Mouse (Mus musculus) intestine, embryonic 15.5 days (tissue): ENCODE data around the gene 2610507B11Rik. TPM values are rescaled to one million over a fixed set of nuclear protein-coding genes. Genes with fewer than 3 reads are reported as not detected.

Experiments
- ATAC-seq: fragments of 200-750 bp; cut with Nextera tagmentation; 2 replicates; pipeline ENCODE4 v1.8.0; 2017; ENCODE audit warnings: moderate TSS enrichment, moderate library complexity
- H3K27ac ChIP-seq: fragments of 300-500 bp; sonication (generic); 2 replicates; pipeline ENCODE4 v1.5.1; 2015; ENCODE audit warnings: mild to moderate bottlenecking, inconsistent platforms
- H3K27me3 ChIP-seq: fragments of 300-500 bp; sonication (generic); replicated peaks from 2 replicates; pipeline ENCODE4 v1.6.1; 2015; ENCODE audit warnings: inconsistent platforms
- H3K36me3 ChIP-seq: fragments of 300-500 bp; sonication (generic); 2 replicates; pipeline ENCODE4 v1.6.1; 2015; ENCODE audit warnings: inconsistent platforms
- H3K4me1 ChIP-seq: fragments of 300-500 bp; sonication (generic); replicated peaks from 2 replicates; pipeline ENCODE4 v1.6.1; 2015; ENCODE audit warnings: inconsistent platforms
- H3K4me2 ChIP-seq: fragments of 300-500 bp; sonication (generic); replicated peaks from 2 replicates; pipeline ENCODE4 v1.6.1; 2015; ENCODE audit warnings: mild to moderate bottlenecking, inconsistent platforms
- H3K4me3 ChIP-seq: fragments of 300-500 bp; sonication (generic); replicated peaks from 2 replicates; pipeline ENCODE4 v1.5.1; 2015; ENCODE audit warnings: inconsistent platforms
- H3K9ac ChIP-seq: fragments of 300-500 bp; sonication (generic); 2 replicates; pipeline ENCODE4 v1.6.1; 2015; ENCODE audit warnings: inconsistent platforms
- H3K9me3 ChIP-seq: fragments of 300-500 bp; sonication (generic); 2 replicates; pipeline ENCODE4 v1.6.1; 2016; ENCODE audit warnings: inconsistent platforms
- WGBS: fragments of 180-500 bp; shearing (Covaris S2); methylation state at CpG from one replicate; pipeline ENCODE4 v1.1.7; 2015; 5-methylcytosine and 5-hydroxymethylcytosine counted together
- polyA plus RNA-seq: library from polyadenylated mRNA; unstranded; fragments of >200 nt; fragmentation: Nextera tagmentation; extraction: Ambion mirVana; gene quantifications from 2 replicates; pipeline ENCODE4 v1.2.1, GENCODE M21; 2015

Gene 2610507B11Rik
- polyA plus RNA-seq = 68.6 and 71.1 TPM in 2 replicates

- Histone ChIP-seq H3K27me3 (0 out of 2 replicates have a peak, but pooled peaks cover 3% of the 10 kb centered on the region), H3K9me3 (no peaks in the 10 kb centered on the region), H3K4me2 (peak within 1 kb of the TSS; percentile 63), H3K4me3 (peak within 1 kb of the TSS; percentile 93), H3K36me3 (peaks cover 17% of the 10 kb centered on the region), H3K9ac (peak within 1 kb of the TSS; percentile 91), H3K27ac (peak within 1 kb of the TSS; percentile 83), H3K4me1 (no peaks in the 10 kb centered on the region)
- under 1% methylated on average over 115 of the region's 115 CpGs for WGBS
- ATAC-seq = peak; percentile 97
Measured at GRCm38 (mm10) chr11:78261380-78262352, at the start of gene 2610507B11Rik. Gene 2610507B11Rik (plus strand): TSS chr11:78261752.

DNA sequence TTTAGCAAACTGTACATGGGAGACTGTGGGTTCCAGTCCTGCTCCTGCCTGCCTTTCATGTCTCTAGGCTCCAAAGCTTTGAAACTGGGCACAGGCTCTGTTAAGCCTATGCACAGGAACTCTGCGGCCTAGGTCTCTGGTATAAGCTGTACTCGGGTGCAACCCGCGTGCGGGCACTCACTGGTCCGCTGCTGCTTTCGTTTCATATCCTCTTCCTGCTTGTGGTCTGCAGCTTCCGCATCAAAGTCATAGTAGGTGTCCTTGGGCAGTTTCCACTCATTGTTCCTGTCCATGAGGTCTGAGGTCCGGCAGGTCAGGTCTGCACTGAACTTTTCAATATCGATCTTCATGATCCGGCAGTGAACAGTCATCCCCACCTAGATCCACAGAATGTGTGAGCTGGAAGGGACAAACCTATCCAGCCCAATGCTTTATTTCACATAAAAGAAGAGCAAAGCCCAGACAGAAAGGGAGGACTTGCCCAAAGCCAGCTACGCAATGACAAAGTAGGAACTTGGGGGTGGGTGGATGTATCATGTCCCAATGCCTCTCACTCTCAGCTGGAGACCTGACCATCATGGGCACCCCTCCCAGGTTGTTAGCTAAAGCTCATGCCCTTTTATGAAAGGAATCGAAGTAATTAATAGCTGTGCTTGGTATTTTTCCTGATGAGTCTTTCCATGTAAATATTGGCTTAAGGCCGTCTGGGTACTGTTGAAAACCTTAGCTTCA, 48.3 kb upstream of the 2610507B11Rik start:
- H3K27me3 ChIP-seq = no peaks in the 10 kb centered on the region

GRCm38 (mm10) chr11:78215709-78216317, 45.7 kb upstream of the 2610507B11Rik start:
- Histone ChIP-seq H3K27ac (no peak overlapping the region), H3K4me2 (no peak overlapping the region), H3K4me1 (no peaks in the 10 kb centered on the region), H3K4me3 (no peak overlapping the region), H3K9me3 (no peaks in the 10 kb centered on the region), H3K27me3 (no peaks in the 10 kb centered on the region), H3K36me3 (peaks cover 70% of the 10 kb centered on the region), H3K9ac (no peak overlapping the region)
- no peak for ATAC-seq
- WGBS = 89% methylated on average over 11 of the region's 11 CpGs

More for the DNA sequence above, 48.3 kb upstream of the 2610507B11Rik start:
- Histone ChIP-seq H3K9me3 (no peaks in the 10 kb centered on the region), H3K9ac (no peak overlapping the region), H3K4me1 (no peaks in the 10 kb centered on the region), H3K36me3 (peaks cover 69% of the 10 kb centered on the region), H3K4me3 (no peak overlapping the region), H3K27ac (no peak overlapping the region), H3K4me2 (no peak overlapping the region)
- WGBS = 93% methylated on average over 14 of the region's 14 CpGs
- no peak for ATAC-seq

DNA sequence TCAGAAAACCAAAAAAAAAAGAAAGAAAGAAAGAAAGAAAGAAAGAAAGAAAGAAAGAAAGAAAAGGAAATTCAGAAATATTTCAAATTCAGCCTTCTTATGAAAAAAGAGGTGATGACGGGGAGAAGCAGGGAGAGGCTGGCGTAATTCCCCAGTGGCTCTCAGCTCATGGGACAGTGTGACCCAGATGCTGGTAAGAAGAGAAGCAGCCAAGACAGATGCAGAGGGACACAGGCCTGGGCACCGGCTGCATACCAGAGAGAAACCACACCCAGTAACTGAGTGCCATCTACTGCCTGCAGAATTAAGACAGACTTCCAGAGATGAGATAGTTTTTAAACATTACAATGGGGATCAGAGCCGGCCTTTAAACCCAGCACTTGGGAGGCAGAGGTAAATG, 38.0 kb upstream of the 2610507B11Rik start:
- Histone ChIP-seq H3K27me3 (no peaks in the 10 kb centered on the region), H3K4me2 (no peak overlapping the region), H3K9me3 (no peaks in the 10 kb centered on the region), H3K36me3 (peaks cover 87% of the 10 kb centered on the region), H3K9ac (no peak overlapping the region), H3K27ac (no peak overlapping the region), H3K4me1 (no peaks in the 10 kb centered on the region), H3K4me3 (no peak overlapping the region)
- no peak for ATAC-seq
- 84% methylated on average over 4 of the region's 4 CpGs for WGBS

DNA sequence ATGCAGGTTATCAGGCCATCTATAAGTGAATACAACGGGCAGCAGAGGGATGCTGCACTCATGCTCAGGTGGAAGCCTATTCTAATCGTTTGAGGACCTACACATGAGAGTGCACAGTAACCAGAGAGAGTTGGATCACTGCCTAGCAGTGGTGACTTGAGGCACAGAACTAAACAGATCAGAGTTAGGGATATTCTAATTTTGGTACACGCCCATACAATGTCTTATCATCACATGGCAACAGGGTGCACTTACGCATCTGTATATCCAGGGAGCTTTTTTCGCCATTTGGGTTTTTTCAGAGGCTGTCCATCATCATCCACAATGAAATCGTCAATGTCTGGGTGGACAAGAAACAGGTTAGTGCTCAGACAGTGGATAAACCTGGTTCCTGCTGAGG, 30.0 kb upstream of the 2610507B11Rik start:
- no peak overlapping the region for H3K4me3 ChIP-seq
- peaks cover 67% of the 10 kb centered on the region for H3K36me3 ChIP-seq

GRCm38 (mm10) chr11:78240193-78240857, 21.2 kb upstream of the 2610507B11Rik start:
- H3K4me3 ChIP-seq = no peak overlapping the region
- H3K9ac ChIP-seq = no peak overlapping the region
- no peaks in the 10 kb centered on the region for H3K9me3 ChIP-seq
- H3K4me2 ChIP-seq = no peak overlapping the region
- H3K4me1 ChIP-seq = peaks cover 7% of the 10 kb centered on the region; the same call in 1 of the 2 replicates
- H3K27me3 ChIP-seq = no peaks in the 10 kb centered on the region
- WGBS = 89% methylated on average over 9 of the region's 9 CpGs
- peaks cover 5% of the 10 kb centered on the region for H3K36me3 ChIP-seq
- ATAC-seq = no peak
- no peak overlapping the region for H3K27ac ChIP-seq

More for the DNA sequence above, 30.0 kb upstream of the 2610507B11Rik start:
- no peak for ATAC-seq
- Histone ChIP-seq H3K4me2 (no peak overlapping the region), H3K9ac (no peak overlapping the region), H3K9me3 (no peaks in the 10 kb centered on the region), H3K4me1 (no peaks in the 10 kb centered on the region), H3K27me3 (no peaks in the 10 kb centered on the region), H3K27ac (no peak overlapping the region)
- 91% methylated on average over 6 of the region's 6 CpGs for WGBS

DNA sequence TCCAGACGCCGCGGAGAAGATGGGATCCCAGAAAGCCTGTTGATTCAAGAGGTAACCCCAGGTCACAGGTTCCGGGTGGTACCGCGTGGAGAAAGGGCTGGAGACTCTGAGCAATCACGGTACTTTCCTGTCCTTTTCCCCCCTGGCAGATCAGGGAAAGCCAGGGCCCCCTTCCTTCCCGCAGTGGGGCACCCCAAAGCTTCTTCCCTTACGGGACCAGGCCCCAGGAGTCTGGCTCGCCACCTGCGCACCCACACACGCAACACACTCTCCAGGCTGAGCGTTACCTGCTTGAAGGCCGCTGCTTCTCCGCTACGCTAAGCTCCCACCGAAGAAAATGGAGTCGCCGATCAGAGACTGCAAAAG, 16.3 kb upstream of the 2610507B11Rik start:
- no peak for ATAC-seq
- H3K27ac ChIP-seq = peak overlapping the region; percentile 96

GRCm38 (mm10) chr11:78245627-78246317, 15.8 kb upstream of the 2610507B11Rik start, which contains the start of the genes Sdf2 and Supt6:
Gene Sdf2 (plus strand): TSS chr11:78245746.
Gene Supt6 (minus strand): TSS chr11:78245987.
- no peaks in the 10 kb centered on the region for H3K36me3 ChIP-seq
- peak; percentile 94 for ATAC-seq
- H3K9ac ChIP-seq = peak within 1 kb of the TSS; percentile 93
- peak within 1 kb of the TSS; percentile 96 for H3K27ac ChIP-seq
- H3K9me3 ChIP-seq = no peaks in the 10 kb centered on the region
- H3K4me2 ChIP-seq = peak within 1 kb of the TSS; percentile 71
- peak within 1 kb of the TSS; percentile 92 for H3K4me3 ChIP-seq
- H3K4me1 ChIP-seq = peaks cover 19% of the 10 kb centered on the region
- H3K27me3 ChIP-seq = no peaks in the 10 kb centered on the region
- WGBS = under 1% methylated on average over 50 of the region's 50 CpGs

More for the DNA sequence above, 16.3 kb upstream of the 2610507B11Rik start:
- H3K9ac ChIP-seq = peak overlapping the region; percentile 93
- H3K4me1 ChIP-seq = peaks cover 19% of the 10 kb centered on the region
- no peaks in the 10 kb centered on the region for H3K27me3 ChIP-seq
- H3K36me3 ChIP-seq = peaks cover 3% of the 10 kb centered on the region
- H3K4me3 ChIP-seq = peak overlapping the region; percentile 92
- H3K9me3 ChIP-seq = no peaks in the 10 kb centered on the region
- peak overlapping the region; percentile 71 for H3K4me2 ChIP-seq
- WGBS = under 1% methylated on average over 19 of the region's 19 CpGs

DNA sequence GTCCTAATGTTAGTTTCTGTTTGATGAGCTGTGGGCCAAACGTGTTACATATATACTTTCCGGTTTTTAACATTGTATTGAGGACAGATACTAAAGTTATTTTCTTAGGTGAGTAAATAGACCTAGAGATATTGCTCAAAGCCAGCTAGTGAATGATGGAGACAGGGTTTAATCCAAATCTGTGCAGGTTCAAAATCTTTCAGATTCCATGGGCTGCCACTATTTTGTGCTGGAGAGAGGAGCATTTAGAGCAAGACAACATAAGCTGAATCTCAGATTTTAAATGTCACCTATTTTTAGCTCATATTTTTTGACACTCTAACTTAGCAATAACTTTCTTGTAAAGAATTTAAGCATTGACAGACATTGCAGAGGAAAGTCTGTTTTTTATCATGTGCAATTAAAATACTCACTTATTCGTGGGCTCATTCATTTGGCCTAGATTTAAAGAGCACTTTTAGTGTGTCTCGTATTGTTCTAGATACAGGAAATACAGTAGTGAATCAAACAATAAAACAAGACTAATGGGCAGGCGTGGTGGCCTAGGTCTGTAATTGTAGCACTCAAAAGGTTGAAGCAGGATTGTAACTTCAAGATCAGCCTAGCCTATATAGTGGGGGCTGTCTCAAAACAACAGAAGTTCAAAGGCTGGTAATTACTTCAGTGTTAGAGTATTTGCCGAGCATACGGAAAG, 15.1 kb upstream of the 2610507B11Rik start:
- WGBS = 39% methylated on average over 7 of the region's 7 CpGs
- Histone ChIP-seq H3K27me3 (no peaks in the 10 kb centered on the region), H3K4me3 (peak overlapping the region; percentile 92), H3K36me3 (0 out of 2 replicates have a peak, but pooled peaks cover 3% of the 10 kb centered on the region), H3K4me2 (peak overlapping the region; percentile 71), H3K9ac (0 out of 2 replicates have a peak overlapping the region, but pooled peaks have one; percentile 93), H3K4me1 (peaks cover 19% of the 10 kb centered on the region), H3K9me3 (no peaks in the 10 kb centered on the region), H3K27ac (peak overlapping the region; percentile 96)
- no peak for ATAC-seq

DNA sequence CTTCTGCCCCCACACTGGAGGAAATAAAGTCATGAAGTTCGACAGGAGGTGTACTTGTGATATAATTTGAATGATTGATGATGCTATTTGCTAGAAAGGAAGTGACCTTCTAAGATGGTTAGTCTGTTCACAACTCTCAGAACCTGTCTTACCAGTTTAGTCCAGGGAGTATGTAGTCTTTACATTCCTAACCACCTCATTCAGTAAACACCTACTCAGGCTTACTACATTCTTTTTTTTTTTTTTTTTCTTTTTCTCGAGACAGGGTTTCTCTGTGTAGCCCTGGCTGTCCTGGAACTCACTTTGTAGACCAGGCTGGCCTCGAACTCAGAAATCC, 14.6 kb upstream of the 2610507B11Rik start:
- 46% methylated on average over 3 of the region's 3 CpGs for WGBS
- H3K9me3 ChIP-seq = no peaks in the 10 kb centered on the region
- peak overlapping the region; percentile 71 for H3K4me2 ChIP-seq
- no peaks in the 10 kb centered on the region for H3K27me3 ChIP-seq
- ATAC-seq = 0 out of 2 replicates have a peak, but pooled peaks have one; percentile 13
- peaks cover 19% of the 10 kb centered on the region for H3K4me1 ChIP-seq
- H3K36me3 ChIP-seq = 0 out of 2 replicates have a peak, but pooled peaks cover 3% of the 10 kb centered on the region
- H3K27ac ChIP-seq = no peak overlapping the region
- no peak overlapping the region for H3K9ac ChIP-seq
- 0 out of 2 replicates have a peak overlapping the region, but pooled peaks have one; percentile 14 for H3K4me3 ChIP-seq
